Comparison of ENCODE assay signal across 8 mouse cellular contexts in the genomic region with DNA sequence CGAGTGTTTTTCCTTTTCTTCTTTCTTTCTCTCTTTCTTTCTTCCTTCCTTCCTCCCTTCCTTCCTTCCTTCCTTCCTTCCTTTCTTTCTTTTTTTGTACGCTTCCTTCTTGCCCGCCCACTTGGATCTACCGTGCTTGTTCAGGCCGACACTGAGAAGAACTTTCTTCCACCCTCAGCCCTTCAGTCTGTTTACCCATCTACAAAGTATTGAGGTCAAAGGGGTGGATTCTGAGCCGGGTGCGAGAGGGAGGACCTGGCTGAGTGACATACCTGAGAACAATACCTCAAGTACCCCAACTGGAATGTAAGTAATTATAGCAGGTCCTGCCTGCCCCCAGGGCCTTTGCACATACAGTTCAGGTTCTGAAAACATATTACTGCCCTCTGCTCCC. TPM values are rescaled to one million over a fixed set of nuclear protein-coding genes. Genes with fewer than 3 reads are reported as not detected.
A peak's percentile ranks its signal among the peaks of the same experiment; 100 is the strongest.
DNase-seq lines count a peak whose midpoint lies in the region; ATAC-seq and TF ChIP-seq lines count a peak whose summit lies in the region.

No protein-coding gene starts in this region.

- H3K4me1 ChIP-seq in kidney, embryonic 15.5 days, result peaks cover 55% of the 10 kb centered on the region
- peaks cover 5% of the 10 kb centered on the region; the same call in 1 of the 2 replicates for H3K4me1 ChIP-seq in cortical plate, adult 2 months (ENCODE audit: control insufficient read depth, insufficient read depth, low read length)
- peaks cover 31% of the 10 kb centered on the region for H3K4me1 ChIP-seq in hindbrain, embryonic 16.5 days (ENCODE audit: control insufficient read depth, insufficient read depth, low read depth, low read length)
- peaks cover 62% of the 10 kb centered on the region for H3K4me1 ChIP-seq in midbrain, embryonic 15.5 days

- peak overlapping the region; percentile 85 for H3K4me3 ChIP-seq in kidney, embryonic 15.5 days (replicated peaks)
- H3K4me3 ChIP-seq in cortical plate, adult 2 months (ENCODE audit: insufficient read depth, low read length), result peak overlapping the region; percentile 88
- peak overlapping the region; percentile 88 for H3K4me3 ChIP-seq in hindbrain, embryonic 16.5 days (ENCODE audit: low read length)
- H3K4me3 ChIP-seq in midbrain, embryonic 15.5 days, result peak overlapping the region; percentile 98

- no peaks in the 10 kb centered on the region for H3K9me3 ChIP-seq in kidney, embryonic 15.5 days (replicated peaks)
- H3K9me3 ChIP-seq in hindbrain, embryonic 16.5 days (ENCODE audit: control insufficient read depth, low read length), result no peaks in the 10 kb centered on the region
- H3K9me3 ChIP-seq in midbrain, embryonic 15.5 days, result no peaks in the 10 kb centered on the region

- peak overlapping the region; percentile 48; the same call in 1 of the 2 replicates for H3K27ac ChIP-seq in kidney, embryonic 15.5 days
- no peak overlapping the region for H3K27ac ChIP-seq in cortical plate, adult 2 months (ENCODE audit: insufficient read depth, low read length)
- H3K27ac ChIP-seq in hindbrain, embryonic 16.5 days (ENCODE audit: low read depth, low read length), result peak overlapping the region; percentile 3; the same call in 1 of the 2 replicates
- peak overlapping the region; percentile 89 for H3K27ac ChIP-seq in midbrain, embryonic 15.5 days

- H3K4me2 ChIP-seq in kidney, embryonic 15.5 days, result peak overlapping the region; percentile 93
- peak overlapping the region; percentile 84 for H3K4me2 ChIP-seq in hindbrain, embryonic 16.5 days (ENCODE audit: low read length)
- peak overlapping the region; percentile 86 for H3K4me2 ChIP-seq in midbrain, embryonic 15.5 days

- DNase-seq in kidney, postnatal 14 days, result no peak
- DNase-seq in frontal cortex, adult 2 months (ENCODE audit: extremely low spot score in 1 of 2, low spot score in 1 of 2), result no peak
- no peak for DNase-seq in c-Kit-positive CD71-positive TER-119-positive erythroid progenitor cells, embryonic 14.5 days (ENCODE audit: low spot score)
- DNase-seq in left cerebral cortex, postnatal 25 days (ENCODE audit: low spot score in 2 of 2), result no peak

- no peak for ATAC-seq in kidney, embryonic 15.5 days (replicated peaks; ENCODE audit: low FRiP score)
- no peak for ATAC-seq in hindbrain, embryonic 16.5 days
- ATAC-seq in midbrain, embryonic 15.5 days (replicated peaks), result no peak

- no peaks in the 10 kb centered on the region for H3K27me3 ChIP-seq in kidney, embryonic 15.5 days
- H3K27me3 ChIP-seq in hindbrain, embryonic 16.5 days (replicated peaks; ENCODE audit: control insufficient read depth, insufficient read depth, low read length), result no peaks in the 10 kb centered on the region
- H3K27me3 ChIP-seq in midbrain, embryonic 15.5 days (replicated peaks), result no peaks in the 10 kb centered on the region

- 15% methylated on average over 7 of the region's 7 CpGs for WGBS in kidney, embryonic 15.5 days
- WGBS in hindbrain, embryonic 16.5 days, result 13% methylated on average over 7 of the region's 7 CpGs
- 11% methylated on average over 7 of the region's 7 CpGs for WGBS in midbrain, embryonic 15.5 days

- TF ChIP-seq POLR2A in cortical plate, adult 2 months (IDR thresholded peaks at IDR 0.05; ENCODE audit: extremely low read depth, insufficient read depth, low read length), result no peak

- intact Hi-C loops in left cerebral cortex, postnatal 25 days (cut with DNase I), result no loop called here

- peaks cover 32% of the 10 kb centered on the region for H3K36me3 ChIP-seq in kidney, embryonic 15.5 days
- H3K36me3 ChIP-seq in hindbrain, embryonic 16.5 days (ENCODE audit: control insufficient read depth, insufficient read depth, low read length), result peaks cover 12% of the 10 kb centered on the region
- H3K36me3 ChIP-seq in midbrain, embryonic 15.5 days (replicated peaks), result peaks cover 15% of the 10 kb centered on the region; the same call in 1 of the 2 replicates

- H3K9ac ChIP-seq in kidney, embryonic 15.5 days, result no peak overlapping the region
- H3K9ac ChIP-seq in hindbrain, embryonic 16.5 days (ENCODE audit: low read depth, low read length), result peak overlapping the region; percentile 44; the same call in 1 of the 2 replicates
- peak overlapping the region; percentile 99; the same call in 1 of the 2 replicates for H3K9ac ChIP-seq in midbrain, embryonic 15.5 days

- TF ChIP-seq CTCF in cortical plate, adult 2 months (IDR thresholded peaks at IDR 0.05; ENCODE audit: extremely low read depth, insufficient read depth, low read length), result no peak

RNA-seq across cellular contexts. Expression of a gene that starts 0.4 kb away (rescaled TPM):
- polyA plus RNA-seq in kidney, embryonic 15.5 days (2015; fragmentation: Nextera tagmentation; extraction: Ambion mirVana), result 1.4 and 2.0 TPM in 2 replicates
- 69.2 and 75.1 TPM in 2 replicates for polyA plus RNA-seq in cortical plate, adult 2 months (2012; rRNA removed)
- 2.3 and 4.5 TPM in 2 replicates for polyA plus RNA-seq in hindbrain, embryonic 16.5 days (2015; fragmentation: Nextera tagmentation; extraction: Ambion mirVana)
- polyA plus RNA-seq in midbrain, embryonic 15.5 days (2015; fragmentation: Nextera tagmentation; extraction: Ambion mirVana), result 9.6 and 10.9 TPM in 2 replicates
- polyA plus RNA-seq in frontal cortex, adult 2 months (2012; rRNA removed), result 74.5 and 77.0 TPM in 2 replicates
- total RNA-seq in left cerebral cortex, postnatal 25 days (2021), result 10 to 100 TPM; 59.9 to 60.9 TPM

RNA-seq across cellular contexts. Expression of a gene that starts 1.8 kb away (rescaled TPM):
- polyA plus RNA-seq in kidney, embryonic 15.5 days (2015; fragmentation: Nextera tagmentation; extraction: Ambion mirVana), result 21.3 and 22.9 TPM in 2 replicates
- 35.0 and 37.4 TPM in 2 replicates for polyA plus RNA-seq in cortical plate, adult 2 months (2012; rRNA removed)
- 14.0 and 14.6 TPM in 2 replicates for polyA plus RNA-seq in hindbrain, embryonic 16.5 days (2015; fragmentation: Nextera tagmentation; extraction: Ambion mirVana)
- polyA plus RNA-seq in midbrain, embryonic 15.5 days (2015; fragmentation: Nextera tagmentation; extraction: Ambion mirVana), result 12.0 and 13.9 TPM in 2 replicates
- polyA plus RNA-seq in frontal cortex, adult 2 months (2012; rRNA removed), result 32.4 and 34.4 TPM in 2 replicates
- 10 to 100 TPM; 28.6 to 33.2 TPM for total RNA-seq in left cerebral cortex, postnatal 25 days (2021)

RNA-seq across cellular contexts. Expression of a gene that starts 17.1 kb away (rescaled TPM):
- polyA plus RNA-seq in kidney, embryonic 15.5 days (2015; fragmentation: Nextera tagmentation; extraction: Ambion mirVana), result 98.1 and 106 TPM in 2 replicates
- 115 and 126 TPM in 2 replicates for polyA plus RNA-seq in cortical plate, adult 2 months (2012; rRNA removed)
- polyA plus RNA-seq in hindbrain, embryonic 16.5 days (2015; fragmentation: Nextera tagmentation; extraction: Ambion mirVana), result 240 and 247 TPM in 2 replicates
- polyA plus RNA-seq in midbrain, embryonic 15.5 days (2015; fragmentation: Nextera tagmentation; extraction: Ambion mirVana), result 240 and 242 TPM in 2 replicates
- 123 and 146 TPM in 2 replicates for polyA plus RNA-seq in frontal cortex, adult 2 months (2012; rRNA removed)
- total RNA-seq in left cerebral cortex, postnatal 25 days (2021), result 10 to 100 TPM; 80.9 to 84.8 TPM

RNA-seq across cellular contexts. Expression of a gene that starts 21.4 kb away (rescaled TPM):
- polyA plus RNA-seq in kidney, embryonic 15.5 days (2015; fragmentation: Nextera tagmentation; extraction: Ambion mirVana), result 178 and 198 TPM in 2 replicates
- polyA plus RNA-seq in cortical plate, adult 2 months (2012; rRNA removed), result 47.8 and 50.0 TPM in 2 replicates
- polyA plus RNA-seq in hindbrain, embryonic 16.5 days (2015; fragmentation: Nextera tagmentation; extraction: Ambion mirVana), result 168 and 172 TPM in 2 replicates
- polyA plus RNA-seq in midbrain, embryonic 15.5 days (2015; fragmentation: Nextera tagmentation; extraction: Ambion mirVana), result 173 and 174 TPM in 2 replicates
- 45.0 and 57.4 TPM in 2 replicates for polyA plus RNA-seq in frontal cortex, adult 2 months (2012; rRNA removed)
- total RNA-seq in left cerebral cortex, postnatal 25 days (2021), result 10 to 100 TPM; 59.7 to 60.8 TPM

RNA-seq across cellular contexts. Expression of a gene that starts 22.7 kb away (rescaled TPM):
- polyA plus RNA-seq in kidney, embryonic 15.5 days (2015; fragmentation: Nextera tagmentation; extraction: Ambion mirVana), result 42.8 and 47.0 TPM in 2 replicates
- polyA plus RNA-seq in cortical plate, adult 2 months (2012; rRNA removed), result 475 and 506 TPM in 2 replicates
- 172 and 182 TPM in 2 replicates for polyA plus RNA-seq in hindbrain, embryonic 16.5 days (2015; fragmentation: Nextera tagmentation; extraction: Ambion mirVana)
- polyA plus RNA-seq in midbrain, embryonic 15.5 days (2015; fragmentation: Nextera tagmentation; extraction: Ambion mirVana), result 188 and 206 TPM in 2 replicates
- 380 and 404 TPM in 2 replicates for polyA plus RNA-seq in frontal cortex, adult 2 months (2012; rRNA removed)
- total RNA-seq in left cerebral cortex, postnatal 25 days (2021), result 100 to 1,000 TPM; 299 to 324 TPM
